Comparison of ENCODE assay signal across 22 mouse cellular contexts in genomic region chr17:85343435-85343834, GRCm38 (mm10).
DNase-seq lines count a peak whose midpoint lies in the region; ATAC-seq and TF ChIP-seq lines count a peak whose summit lies in the region.
"Had no signal": no experiment of that assay in that cellular context is flagged by ENCODE, and none has a peak within 500 bp of the region (broad histone marks: within the 10 kb centered on the region; RNA-seq: fewer than 3 reads in every experiment).

No protein-coding gene starts in this region.

- TF ChIP-seq EP300 in CH12.LX (IDR thresholded peaks at IDR 0.05; ENCODE audit: low read length), result peak; percentile 87

- TF ChIP-seq POLR2A in CH12.LX (IDR thresholded peaks at IDR 0.05; ENCODE audit: low read depth, low read length), result no peak

- no peak for TF ChIP-seq CTCF in CH12.LX (conservative IDR thresholded peaks at IDR 0.05 in 1 of 2, IDR thresholded peaks at IDR 0.05 in 1 of 2; ENCODE audit: low read depth in 2 of 2, low read length in 2 of 2)

- no peak for ATAC-seq in midbrain, embryonic 11.5 days (ENCODE audit: low FRiP score)
- no peak for ATAC-seq in midbrain, embryonic 16.5 days
- no peak for ATAC-seq in erythroid progenitor cell, adult 5-6 weeks (replicated peaks; ENCODE audit: low FRiP score, poor library complexity, severe bottlenecking)
- ATAC-seq: activated CD4-positive, CD25-positive, alpha-beta regulatory T cell, adult 4 months; CD4-positive, CD25-positive, alpha-beta regulatory T cell, adult 4 months; Patski had no signal

- in situ Hi-C loops in CH12.LX (cut with MboI; ENCODE audit: low pct_ligation_motif_present, low pct_unique_long_range_greater_than_20kb, low sequenced_read_pairs), result no loop called here

- no peaks in the 10 kb centered on the region for H3K36me3 ChIP-seq in midbrain, embryonic 11.5 days (ENCODE audit: control insufficient read depth, insufficient read depth, low read length)
- no peaks in the 10 kb centered on the region for H3K36me3 ChIP-seq in midbrain, embryonic 16.5 days (ENCODE audit: control insufficient read depth, insufficient read depth, low read length)
- no peaks in the 10 kb centered on the region for H3K36me3 ChIP-seq in CH12.LX (replicated peaks in 1 of 2; ENCODE audit: control insufficient read depth in 1 of 2, insufficient read depth in 1 of 2, low read length in 1 of 2)
- H3K36me3 ChIP-seq: G1E had no signal

- no peak overlapping the region for H3K27ac ChIP-seq in midbrain, embryonic 11.5 days (ENCODE audit: low read depth, low read length)
- no peak overlapping the region for H3K27ac ChIP-seq in midbrain, embryonic 16.5 days (ENCODE audit: low read length)
- H3K27ac ChIP-seq in CH12.LX (ENCODE audit: insufficient read depth, low read depth), result no peak overlapping the region

- H3K4me2 ChIP-seq in midbrain, embryonic 11.5 days, result no peak overlapping the region
- H3K4me2 ChIP-seq in midbrain, embryonic 16.5 days (ENCODE audit: low read length), result no peak overlapping the region
- peak overlapping the region; percentile 27 for H3K4me2 ChIP-seq in CH12.LX (ENCODE audit: insufficient read depth, low read depth, poor library complexity, severe bottlenecking)

- H3K79me2 ChIP-seq in CH12.LX (replicated peaks; ENCODE audit: control insufficient read depth, extremely low read depth, insufficient read depth, poor library complexity, severe bottlenecking), result no peaks in the 10 kb centered on the region

- no peak; the same call in none of the 2 replicates for TF ChIP-seq RAD21 in CH12.LX (IDR thresholded peaks at IDR 0.05; ENCODE audit: low read depth, low read length)

- H3K4me3 ChIP-seq in midbrain, embryonic 11.5 days (ENCODE audit: low read depth, low read length), result no peak overlapping the region
- no peak overlapping the region for H3K4me3 ChIP-seq in midbrain, embryonic 16.5 days (ENCODE audit: low read depth, low read length)
- peak overlapping the region in 1 of 3 experiments; percentile 11 for H3K4me3 ChIP-seq in CH12.LX (replicated peaks in 1 of 3; ENCODE audit: low read depth in 2 of 3, low read length in 2 of 3, poor library complexity in 1 of 3)

- dilution Hi-C loops in CH12.LX (cut with MboI; ENCODE audit: extremely low pct_ligation_motif_present, extremely low pct_unique_long_range_greater_than_20kb, low sequenced_read_pairs), result no loop called here

- 81% methylated on average over 13 of the region's 13 CpGs for WGBS in midbrain, embryonic 11.5 days
- 78% methylated on average over 13 of the region's 13 CpGs for WGBS in midbrain, embryonic 16.5 days

- H3K27me3 ChIP-seq in midbrain, embryonic 11.5 days (ENCODE audit: control insufficient read depth, insufficient read depth, low read length), result no peaks in the 10 kb centered on the region
- no peaks in the 10 kb centered on the region for H3K27me3 ChIP-seq in midbrain, embryonic 16.5 days (ENCODE audit: control insufficient read depth, insufficient read depth, low read depth, low read length)
- H3K27me3 ChIP-seq in CH12.LX (replicated peaks), result no peaks in the 10 kb centered on the region
- H3K27me3 ChIP-seq: Patski had no signal

- DNase-seq in midbrain, embryonic 11.5 days (ENCODE audit: low spot score, missing footprints), result peak; percentile 69
- peak; percentile 61 for DNase-seq in A20 (ENCODE audit: low read depth, low spot score)
- peak; percentile 93 for DNase-seq in CH12.LX (ENCODE audit: extremely low read depth)
- DNase-seq in adrenal gland, postnatal 25 days, result no peak
- DNase-seq: adrenal gland, adult 2 months; adrenal gland, adult 8-10 months; adrenal gland, postnatal 10 days; adrenal gland, postnatal 14 days; adrenal gland, postnatal 36 days; B cell, adult 2 months; cerebellum, adult 11 months; cerebellum, adult 11-12 months; cerebellum, adult 18-20 months; cerebellum, adult 2 months; cerebellum, adult 8-10 months; cerebellum, adult 9-10 months had no signal

- H3K9ac ChIP-seq in midbrain, embryonic 11.5 days (ENCODE audit: low read length), result no peak overlapping the region
- H3K9ac ChIP-seq in midbrain, embryonic 16.5 days (ENCODE audit: low read depth, low read length), result no peak overlapping the region
- H3K9ac ChIP-seq in CH12.LX (ENCODE audit: insufficient read depth, low read depth), result no peak overlapping the region

- H3K9me3 ChIP-seq in midbrain, embryonic 11.5 days (ENCODE audit: control insufficient read depth, low read length), result no peaks in the 10 kb centered on the region
- H3K9me3 ChIP-seq in midbrain, embryonic 16.5 days (replicated peaks; ENCODE audit: control insufficient read depth, low read length, poor library complexity, severe bottlenecking), result no peaks in the 10 kb centered on the region
- H3K9me3 ChIP-seq in CH12.LX (replicated peaks; ENCODE audit: low read length), result no peaks in the 10 kb centered on the region
- H3K9me3 ChIP-seq: G1E had no signal

- H3K4me1 ChIP-seq in midbrain, embryonic 11.5 days (ENCODE audit: control insufficient read depth, insufficient read depth, low read length), result no peaks in the 10 kb centered on the region
- peaks cover 2% of the 10 kb centered on the region; the same call in 1 of the 2 replicates for H3K4me1 ChIP-seq in midbrain, embryonic 16.5 days (ENCODE audit: control insufficient read depth, insufficient read depth, low read length)
- H3K4me1 ChIP-seq in CH12.LX (ENCODE audit: control insufficient read depth in 1 of 2, insufficient read depth in 2 of 2), result peaks cover 8 to 22% of the 10 kb centered on the region in 2 experiments

TF ChIP-seq in CH12.LX, 34 proteins besides CTCF, POLR2A, EP300 and RAD21:
- TF ChIP-seq USF1 (IDR thresholded peaks at IDR 0.05; ENCODE audit: low read depth, low read length), result no peak
- TF ChIP-seq ELF1 (IDR thresholded peaks at IDR 0.05; ENCODE audit: low read depth, low read length), result 0 out of 2 replicates have a peak, but pooled peaks have one; percentile 21
- no peak for TF ChIP-seq ZC3H11A (IDR thresholded peaks at IDR 0.05; ENCODE audit: low read depth, low read length)
- TF ChIP-seq IRF4 (IDR thresholded peaks at IDR 0.05; ENCODE audit: low read depth, low read length), result peak; percentile 87
- no peak for TF ChIP-seq HCFC1 (IDR thresholded peaks at IDR 0.05; ENCODE audit: low read depth, low read length)
- TF ChIP-seq KAT2A (IDR thresholded peaks at IDR 0.05; ENCODE audit: insufficient replicate concordance, low read length), result no peak
- TF ChIP-seq ZKSCAN1 (IDR thresholded peaks at IDR 0.05; ENCODE audit: borderline replicate concordance, low read depth, low read length), result no peak
- peak; percentile 74 for TF ChIP-seq BHLHE40 (IDR thresholded peaks at IDR 0.05; ENCODE audit: low read depth, low read length)
- TF ChIP-seq MAX (IDR thresholded peaks at IDR 0.05; ENCODE audit: low read length), result peak; percentile 49
- no peak for TF ChIP-seq E2F4 (IDR thresholded peaks at IDR 0.05; ENCODE audit: insufficient replicate concordance, low read depth, low read length)
- TF ChIP-seq MEF2A (IDR thresholded peaks at IDR 0.05; ENCODE audit: borderline replicate concordance, low read depth, low read length), result no peak
- TF ChIP-seq PAX5 (IDR thresholded peaks at IDR 0.05; ENCODE audit: low read length), result no peak
- TF ChIP-seq MXI1 (IDR thresholded peaks at IDR 0.05; ENCODE audit: low read depth, low read length), result peak; percentile 24; the same call in 1 of the 2 replicates
- TF ChIP-seq CHD1 (IDR thresholded peaks at IDR 0.05; ENCODE audit: low read depth, low read length), result no peak
- TF ChIP-seq UBTF (IDR thresholded peaks at IDR 0.05; ENCODE audit: low read depth, low read length), result no peak
- TF ChIP-seq GABPA (IDR thresholded peaks at IDR 0.05; ENCODE audit: insufficient replicate concordance, low read depth, low read length), result no peak
- TF ChIP-seq ETS1 (conservative IDR thresholded peaks at IDR 0.05; ENCODE audit: low read depth, low read length), result peak; percentile 72
- TF ChIP-seq TBP (conservative IDR thresholded peaks at IDR 0.05; ENCODE audit: low read depth, low read length), result no peak
- peak; percentile 81 for TF ChIP-seq MAFK (IDR thresholded peaks at IDR 0.05; ENCODE audit: insufficient replicate concordance, low read length)
- no peak for TF ChIP-seq MAZ (IDR thresholded peaks at IDR 0.05; ENCODE audit: low read depth, low read length)
- TF ChIP-seq ZNF384 (IDR thresholded peaks at IDR 0.05; ENCODE audit: low read depth, low read length), result no peak
- peak; percentile 55; the same call in 1 of the 2 replicates for TF ChIP-seq MYC (IDR thresholded peaks at IDR 0.05; ENCODE audit: low read depth, low read length)
- peak; percentile 65; the same call in 1 of the 2 replicates for TF ChIP-seq SIN3A (IDR thresholded peaks at IDR 0.05; ENCODE audit: low read length)
- no peak; the same call in none of the 2 replicates for TF ChIP-seq TCF12 (IDR thresholded peaks at IDR 0.05; ENCODE audit: low read depth, low read length)
- no peak for TF ChIP-seq ZMIZ1 (IDR thresholded peaks at IDR 0.05; ENCODE audit: low read depth, low read length)
- no peak for TF ChIP-seq POLR2AphosphoS2 (IDR thresholded peaks at IDR 0.05; ENCODE audit: low read depth, low read length)
- TF ChIP-seq JUN (IDR thresholded peaks at IDR 0.05; ENCODE audit: insufficient read depth, low read depth, low read length), result peak; percentile 63; the same call in 1 of the 2 replicates
- TF ChIP-seq RCOR1 (conservative IDR thresholded peaks at IDR 0.05; ENCODE audit: low read depth, low read length), result no peak
- TF ChIP-seq NELFE (IDR thresholded peaks at IDR 0.05; ENCODE audit: low read depth, low read length), result no peak
- no peak for TF ChIP-seq SMC3 (IDR thresholded peaks at IDR 0.05; ENCODE audit: low read depth, low read length)
- 0 out of 2 replicates have a peak, but pooled peaks have one; percentile 23 for TF ChIP-seq NRF1 (IDR thresholded peaks at IDR 0.05; ENCODE audit: low read depth, low read length)
- TF ChIP-seq CHD2 (IDR thresholded peaks at IDR 0.05; ENCODE audit: low read length), result peak; percentile 63
- TF ChIP-seq JUND (conservative IDR thresholded peaks at IDR 0.05; ENCODE audit: low read depth, low read length), result peak; percentile 83
- TF ChIP-seq USF2 (conservative IDR thresholded peaks at IDR 0.05; ENCODE audit: low read depth, low read length), result no peak
